Mouse (Mus musculus): ENCODE results near the gene Ralbp1.

Ralbp1 gene

DNA sequence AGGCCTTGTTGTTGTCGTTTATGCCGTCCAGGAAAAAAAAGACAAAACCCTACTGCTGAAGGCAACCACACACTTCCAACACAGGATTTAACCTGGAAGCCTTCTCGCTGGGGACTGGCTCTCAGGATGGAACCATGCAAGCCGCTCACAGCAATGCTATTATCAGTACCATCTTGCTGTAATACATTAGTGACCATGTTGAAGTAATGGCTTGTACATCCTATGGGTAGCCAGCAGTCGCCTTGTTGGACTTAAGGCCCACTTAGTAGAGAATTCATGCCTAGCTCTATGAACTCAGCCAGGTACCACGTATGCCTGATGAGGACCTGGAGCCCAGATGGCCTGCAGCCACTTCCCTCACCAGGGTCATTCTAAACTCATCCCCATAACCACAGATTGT is 40.2 kb downstream of the Ralbp1 start:
- peak; percentile 80 for DNase-seq

DNA sequence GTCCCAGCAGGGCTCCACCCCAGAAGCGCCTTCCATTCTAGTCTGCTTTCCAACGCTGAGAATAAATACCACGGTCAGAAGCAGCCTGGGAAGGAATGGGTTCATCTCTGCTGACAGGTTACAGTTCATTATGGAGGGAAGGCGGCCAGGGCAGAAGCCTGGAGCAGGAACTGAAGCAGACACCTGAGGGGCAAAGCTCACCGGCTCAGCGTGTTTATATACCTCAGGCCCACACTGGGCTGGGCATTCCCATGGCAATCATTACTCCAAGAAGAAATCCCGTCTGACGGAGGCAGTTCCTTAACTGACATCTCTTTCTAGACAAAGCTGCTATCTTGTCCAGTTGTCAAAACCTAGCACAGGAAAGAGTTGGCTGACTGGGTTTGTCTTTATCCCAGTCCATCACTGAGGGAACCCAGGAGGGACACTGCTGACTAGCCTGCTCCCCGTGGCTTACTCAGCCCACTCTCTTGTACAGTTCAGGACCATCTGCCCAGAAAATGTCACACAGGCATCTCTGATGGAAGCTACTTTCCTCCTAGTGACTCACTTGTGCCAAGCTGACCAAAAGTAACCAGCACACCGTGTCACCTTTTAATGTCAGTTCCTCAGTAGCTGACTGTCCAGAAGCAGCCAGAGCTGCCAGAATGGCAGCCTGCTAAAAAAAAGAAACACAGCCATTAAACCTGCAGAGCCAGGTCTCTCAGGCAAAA is 42.8 kb downstream of the Ralbp1 start:
- DNase-seq: peak; percentile 82

DNA sequence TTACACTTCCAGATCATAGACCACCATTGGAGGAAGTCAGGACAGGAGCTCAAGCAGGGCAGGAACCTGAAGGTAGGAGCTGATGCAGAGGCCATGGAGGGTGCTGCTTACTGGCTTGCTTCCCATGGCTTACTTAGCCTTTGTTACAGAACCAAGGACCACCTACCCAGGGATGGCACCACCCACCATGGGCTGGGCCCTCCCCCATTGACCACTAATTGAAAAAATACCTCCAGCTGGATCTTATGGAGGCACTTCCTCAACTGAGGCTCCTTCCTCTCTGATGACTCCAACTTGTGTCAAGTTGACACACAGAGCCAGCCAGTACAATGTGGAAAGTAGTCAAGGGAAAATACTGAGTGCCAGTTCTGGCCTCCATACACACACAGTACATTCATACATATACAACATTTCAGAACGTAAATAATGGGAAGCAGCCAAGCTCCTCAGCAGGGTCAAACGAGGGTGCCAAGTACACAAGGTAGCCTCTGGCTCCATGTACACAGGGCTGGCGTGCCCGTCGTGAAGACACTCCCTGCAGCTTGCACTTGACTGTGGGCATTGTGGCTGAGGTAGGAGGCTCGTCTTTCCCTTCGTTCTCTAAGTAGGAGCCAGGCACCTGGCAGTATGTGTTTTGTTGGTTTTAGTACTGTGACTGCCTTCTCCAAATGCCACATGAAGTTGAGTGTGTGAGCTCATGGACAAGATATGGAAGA is 45.9 kb downstream of the Ralbp1 start:
- no peak for DNase-seq

DNA sequence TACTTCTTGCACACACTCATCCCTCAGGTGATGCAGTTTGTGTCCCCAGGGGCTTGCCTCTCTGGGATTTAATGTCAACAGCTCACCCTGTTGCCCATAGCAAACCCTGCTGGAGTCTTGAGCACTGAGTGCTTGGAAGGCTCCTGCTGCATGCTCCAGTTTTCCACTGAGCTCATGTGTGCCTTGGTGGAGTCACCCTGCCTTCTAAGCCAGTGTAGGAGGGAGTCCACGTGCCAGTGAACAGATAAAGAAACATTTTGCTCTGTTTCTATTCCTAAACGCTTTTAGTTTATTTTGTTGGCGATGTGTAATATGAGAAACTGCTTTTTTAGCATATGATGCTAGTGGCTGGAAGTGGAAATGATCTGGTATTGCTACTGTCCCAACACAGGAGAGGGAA is 48.9 kb downstream of the Ralbp1 start:
- DNase-seq: peak; percentile 68

DNA sequence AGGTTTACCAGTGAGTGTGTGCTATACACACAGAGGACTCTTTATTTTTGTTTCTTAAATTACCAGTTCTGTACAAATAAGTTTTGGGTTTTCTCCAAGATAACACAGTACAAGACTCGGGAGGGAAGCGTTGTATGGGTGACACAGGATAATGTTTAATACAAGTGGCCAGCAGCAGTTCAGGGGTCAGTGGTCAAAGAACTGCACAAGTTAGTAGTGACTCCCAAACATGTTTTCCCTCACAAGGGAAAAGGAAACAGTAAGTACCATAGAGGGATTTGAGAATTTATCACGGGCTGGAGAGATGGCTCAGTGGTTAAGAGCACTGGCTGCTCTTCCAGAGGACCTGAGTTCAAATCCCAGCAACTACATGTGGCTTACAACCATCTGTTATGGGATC is 51.7 kb downstream of the Ralbp1 start:
- no peak for DNase-seq

DNA sequence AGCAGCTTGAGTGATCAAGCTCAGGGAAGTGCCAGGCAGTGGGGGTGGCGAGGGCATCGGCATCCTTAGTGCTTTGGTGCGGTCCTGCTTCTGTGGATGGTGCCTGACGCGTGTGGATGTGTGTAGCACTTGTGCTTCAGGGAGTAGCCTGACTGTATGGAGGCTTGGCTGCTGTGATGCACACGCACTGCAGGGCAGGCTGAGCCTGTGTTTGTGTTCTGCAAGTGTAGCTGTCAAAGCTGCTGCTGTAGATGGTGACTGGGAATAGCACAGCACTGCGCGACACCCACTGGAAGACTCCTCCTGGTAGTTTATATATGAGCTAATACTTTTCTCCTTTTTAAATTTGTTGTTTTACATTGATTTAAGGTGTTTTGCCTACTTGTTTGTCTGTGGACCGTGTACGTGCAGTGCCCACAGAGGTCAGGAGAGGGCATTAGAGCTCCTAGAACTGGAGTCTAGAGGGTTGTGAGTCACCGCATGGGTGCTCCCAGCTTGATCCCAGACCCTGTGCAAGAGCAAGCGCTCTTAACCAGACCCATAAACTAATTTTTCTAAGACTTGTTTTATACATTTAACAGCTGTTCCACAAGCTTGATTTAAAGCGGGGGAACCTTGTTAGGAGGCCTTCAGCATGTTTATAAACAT is 55.3 kb downstream of the Ralbp1 start:
- DNase-seq: no peak

DNA sequence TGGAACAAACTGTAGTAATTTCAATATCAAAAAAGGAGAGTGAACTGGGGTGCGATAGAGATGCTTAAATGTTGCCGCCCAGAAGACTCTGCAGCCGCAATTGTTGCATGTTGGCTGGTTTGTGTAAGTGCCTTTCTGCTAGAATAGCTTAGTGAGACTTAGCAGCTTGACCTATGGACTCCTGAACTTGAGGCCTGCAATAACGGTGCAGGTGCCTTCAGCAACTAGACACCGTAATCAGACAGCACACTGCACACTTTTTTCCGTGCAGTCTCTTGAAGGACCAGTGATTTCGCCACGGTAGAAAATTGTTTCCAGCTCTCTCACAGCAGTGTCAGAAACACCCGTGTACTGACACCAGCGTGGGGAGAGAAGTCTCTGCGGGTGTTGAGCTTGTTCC is 56.6 kb downstream of the Ralbp1 start:
- no peak for DNase-seq

DNA sequence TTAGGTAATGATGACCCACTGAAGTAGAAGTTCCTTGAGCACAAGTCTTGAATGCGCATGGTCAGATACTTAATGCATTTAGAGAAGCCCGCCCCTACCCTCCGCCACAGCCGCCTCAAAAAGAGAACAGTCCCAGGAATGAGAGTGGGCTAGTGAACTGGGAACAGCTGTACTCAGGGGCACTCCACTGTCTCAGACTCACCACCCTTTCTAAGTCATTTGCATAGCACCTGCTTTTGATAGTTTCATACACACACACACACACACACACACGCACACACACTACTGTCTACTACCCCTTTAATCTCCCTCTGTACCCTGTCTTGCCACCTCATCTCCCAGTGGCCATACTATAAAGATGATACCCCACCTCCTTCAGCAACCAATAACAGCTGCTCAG is 57.7 kb downstream of the Ralbp1 start:
- no peak for DNase-seq

DNA sequence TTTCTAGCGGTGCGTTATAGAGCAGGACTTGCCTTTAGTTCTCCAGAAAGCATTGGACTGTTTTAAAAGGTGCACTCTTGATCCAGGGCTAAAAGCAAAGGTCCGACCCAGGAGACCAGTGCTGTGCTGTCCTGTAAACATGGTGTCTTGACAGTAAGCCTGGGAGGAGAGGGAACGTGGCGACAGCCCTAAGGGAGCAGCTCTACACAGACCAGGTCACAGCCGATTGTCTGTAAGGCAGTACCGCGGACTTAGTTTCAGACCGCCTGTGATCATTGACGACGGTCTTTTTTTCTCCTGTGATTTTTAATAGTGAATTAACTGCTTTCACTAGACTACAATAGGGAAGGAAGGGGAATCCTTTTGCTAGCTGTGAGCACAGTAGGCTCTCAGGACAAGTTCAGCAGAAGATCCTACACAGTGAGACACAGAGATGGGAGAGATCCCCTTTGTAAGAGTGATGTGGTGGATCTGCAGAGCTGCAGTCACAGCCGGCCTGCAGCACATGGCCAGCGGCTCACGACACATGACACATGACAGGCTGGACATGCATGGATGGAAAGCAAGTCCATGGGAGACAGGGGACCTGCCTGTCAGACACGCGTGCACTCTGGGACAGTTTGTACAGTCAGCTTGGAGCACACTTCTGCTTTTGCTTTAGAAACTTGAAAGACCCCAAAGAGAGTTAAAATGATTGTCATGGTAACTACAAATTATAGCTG is 58.3 kb downstream of the Ralbp1 start:
- DNase-seq: no peak

DNA sequence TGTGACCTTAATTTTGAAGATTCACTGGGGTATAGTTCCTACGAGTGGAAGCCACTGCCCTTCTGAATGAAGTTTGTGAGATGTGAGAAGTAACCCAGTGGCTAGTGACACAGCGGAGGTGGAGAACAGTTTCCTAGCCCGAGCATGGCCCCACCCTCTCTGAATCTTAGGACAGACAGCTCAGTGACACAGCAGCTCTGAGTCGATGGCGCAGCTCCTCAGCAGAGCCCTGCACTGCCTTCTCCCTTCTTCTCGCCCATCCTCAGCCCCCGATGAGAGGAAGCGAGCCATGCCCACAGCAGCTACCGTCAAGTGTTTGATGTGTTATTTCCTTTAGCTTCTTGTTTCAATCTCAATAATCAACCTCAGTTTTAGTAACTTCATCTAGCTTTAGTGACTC is 59.3 kb downstream of the Ralbp1 start:
- no peak for DNase-seq

DNA sequence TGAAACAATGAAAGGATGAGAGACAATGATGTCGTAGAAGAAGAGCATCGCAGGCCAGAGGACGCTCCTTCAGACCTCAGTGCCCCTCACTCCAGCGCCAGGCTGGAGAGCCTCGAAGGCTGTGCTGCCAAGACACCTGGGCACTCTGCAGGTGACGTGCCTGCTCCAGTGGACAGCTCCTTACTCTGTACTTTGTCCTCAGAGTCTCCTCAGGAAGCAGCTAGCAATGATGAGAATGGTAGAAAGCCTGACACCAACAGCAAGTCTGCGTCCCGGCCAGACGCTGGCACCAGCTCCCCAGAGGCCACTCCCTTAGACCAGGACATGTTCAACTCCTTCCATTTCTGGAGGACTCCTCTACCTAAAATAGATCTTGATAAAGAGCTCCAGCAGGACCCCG is 61.4 kb downstream of the Ralbp1 start:
- DNase-seq: no peak

DNA sequence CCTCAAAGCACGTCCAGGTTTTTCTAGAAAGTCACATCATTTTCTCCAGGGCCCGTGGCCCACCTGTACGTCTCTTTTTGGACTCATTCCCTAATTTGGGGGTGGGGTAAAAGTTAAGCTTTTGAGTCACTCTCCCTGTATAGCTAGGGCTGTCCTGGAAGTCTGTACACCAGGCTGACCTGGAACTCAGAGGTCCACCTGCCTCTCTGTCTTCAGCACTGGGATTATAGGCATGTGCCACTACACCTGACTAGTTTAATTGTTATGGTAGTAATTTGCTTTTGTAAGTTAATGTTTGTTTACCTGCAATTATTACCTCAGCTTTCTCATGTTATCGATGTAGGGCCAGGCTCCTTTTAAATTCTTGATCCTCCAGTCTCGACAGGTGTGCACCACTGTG is 63.2 kb downstream of the Ralbp1 start:
- DNase-seq: no peak

DNA sequence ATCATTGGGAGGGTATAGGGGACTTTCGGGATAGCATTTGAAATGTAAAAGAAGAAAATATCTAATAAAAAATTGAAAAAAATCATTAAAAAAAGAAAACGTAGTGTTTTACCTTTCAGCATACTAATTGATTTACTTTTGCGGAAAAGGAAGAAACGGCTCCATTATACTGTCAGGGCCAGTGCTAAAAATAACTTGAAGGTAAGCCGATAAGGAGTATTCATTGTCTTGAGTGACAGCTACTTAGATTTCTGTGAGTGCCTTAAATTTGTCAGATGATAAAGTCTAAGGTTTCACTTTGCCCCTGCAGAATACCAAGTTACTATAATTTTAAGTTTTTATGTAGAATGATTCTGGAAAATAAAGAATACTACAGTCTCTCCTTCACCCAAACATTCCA is 65.4 kb downstream of the Ralbp1 start:
- DNase-seq: no peak

DNA sequence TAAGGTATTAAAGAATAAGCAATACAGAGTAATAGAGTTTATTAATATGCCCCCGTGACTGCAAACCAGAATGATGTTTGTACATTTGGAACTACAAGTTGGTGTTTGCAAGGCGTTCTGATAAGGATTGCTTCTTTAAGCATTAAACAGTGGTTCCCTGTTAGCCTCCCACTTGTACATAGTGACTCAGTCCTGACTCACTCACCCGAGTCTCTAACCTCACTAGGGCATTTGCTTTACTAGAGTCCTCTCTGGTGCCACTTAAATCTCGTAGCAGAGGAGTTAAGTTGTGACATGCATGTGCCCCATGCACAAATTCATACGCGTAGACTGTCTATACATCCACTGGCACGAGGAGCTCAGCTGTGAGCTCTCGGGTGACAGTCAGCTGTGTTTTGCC is 71.8 kb downstream of the Ralbp1 start:
- peak; percentile 68 for DNase-seq

DNA sequence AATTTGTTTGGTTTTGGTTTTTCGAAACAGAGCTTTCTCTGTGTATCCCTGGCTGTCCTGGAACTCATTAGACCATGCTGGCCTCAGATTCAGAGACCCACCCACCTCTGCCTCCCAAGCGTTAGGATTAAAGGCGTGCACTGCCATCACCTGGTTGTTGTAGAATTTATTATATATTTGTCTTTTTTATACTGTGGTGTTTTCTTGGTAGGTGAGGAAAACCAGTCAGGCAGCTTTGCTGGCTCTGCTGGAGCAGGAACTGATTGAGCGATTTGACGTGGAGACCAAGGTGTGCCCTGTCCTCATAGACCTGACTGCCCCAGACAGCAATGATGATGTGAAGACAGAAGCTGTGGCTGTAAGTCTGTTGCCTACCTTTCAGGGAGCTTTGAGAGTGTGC is 74.6 kb downstream of the Ralbp1 start:
- peak; percentile 52 for DNase-seq

DNA sequence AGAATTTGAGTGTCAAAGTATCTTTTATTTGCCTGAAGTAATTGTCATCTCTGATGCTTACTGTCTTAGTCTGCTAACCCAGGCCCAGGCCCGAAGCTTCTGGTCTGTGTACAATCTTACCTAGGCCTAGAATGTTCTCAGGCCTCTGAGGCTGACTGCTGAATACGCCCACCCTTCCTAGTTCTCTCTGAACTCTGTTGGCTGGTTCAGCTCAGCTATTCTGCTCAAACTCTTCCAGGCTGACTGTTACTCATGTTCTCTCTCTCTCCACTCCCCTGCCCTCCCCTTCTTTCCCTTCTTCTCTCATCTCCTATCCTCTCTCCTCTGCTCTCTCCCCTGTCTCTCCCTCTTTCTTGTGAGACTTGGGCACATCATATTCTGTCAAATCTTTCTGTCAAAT is 79.2 kb downstream of the Ralbp1 start:
- DNase-seq: peak; percentile 50

DNA sequence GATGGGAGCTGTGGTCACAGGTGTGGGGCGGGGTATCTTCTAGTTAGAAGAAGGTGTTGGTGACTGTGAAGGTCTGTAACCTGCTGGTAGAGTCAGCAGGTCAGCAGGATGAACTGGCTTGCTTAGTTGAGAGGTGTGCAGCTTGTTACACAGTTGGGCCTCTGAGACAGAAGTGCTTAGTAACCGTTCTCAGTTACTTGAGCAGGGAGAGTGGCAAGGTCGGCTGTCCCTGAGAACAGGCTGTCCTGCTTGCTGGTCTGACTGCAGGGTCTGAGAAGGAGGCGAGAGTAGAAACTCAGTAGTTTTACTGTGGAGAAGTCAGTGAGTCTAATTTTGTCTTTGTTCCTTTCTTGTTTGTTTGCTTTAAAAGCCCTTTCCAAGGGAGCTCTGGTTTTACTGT is 79.6 kb downstream of the Ralbp1 start:
- peak; percentile 74 for DNase-seq

DNA sequence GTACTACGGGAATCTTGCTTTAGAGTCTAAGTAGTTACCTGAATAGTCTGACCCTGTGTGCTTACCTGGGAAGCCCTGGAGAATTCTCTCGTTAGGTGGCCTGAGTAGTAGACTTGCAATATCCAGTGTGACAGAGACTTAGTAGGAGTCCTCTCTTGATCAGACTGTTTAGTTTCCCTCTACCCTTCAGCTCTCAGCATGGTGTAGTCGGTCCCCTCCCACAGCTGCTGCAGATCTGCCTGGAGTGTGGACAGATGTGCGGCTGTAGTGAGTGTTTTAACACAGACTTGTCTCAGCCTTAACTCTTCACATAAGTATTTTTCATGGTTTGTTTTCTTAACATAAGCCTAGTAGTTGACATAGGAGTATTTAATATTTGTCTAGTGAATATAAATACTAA is 83.6 kb downstream of the Ralbp1 start:
- DNase-seq: peak; percentile 82

DNA sequence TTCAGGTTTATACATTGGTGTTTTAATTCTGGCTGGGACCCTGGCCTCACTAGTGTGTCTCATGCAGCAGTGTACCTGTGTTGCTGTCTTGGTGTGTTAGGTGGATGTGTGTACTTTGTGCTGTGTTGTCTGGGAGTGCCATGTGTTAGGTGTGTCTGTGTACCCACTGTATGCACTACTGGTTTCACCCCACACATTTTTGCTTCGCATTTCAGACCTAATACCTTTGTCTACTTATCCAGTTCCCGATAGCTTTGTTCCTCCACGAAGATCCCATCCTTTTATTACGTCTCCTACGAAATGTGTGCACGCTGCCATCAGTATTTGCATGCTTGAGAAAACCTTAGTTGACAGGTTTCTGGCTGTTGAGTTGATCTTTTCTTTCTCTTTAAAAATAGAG is 85.1 kb downstream of the Ralbp1 start:
- DNase-seq: peak; percentile 52

DNA sequence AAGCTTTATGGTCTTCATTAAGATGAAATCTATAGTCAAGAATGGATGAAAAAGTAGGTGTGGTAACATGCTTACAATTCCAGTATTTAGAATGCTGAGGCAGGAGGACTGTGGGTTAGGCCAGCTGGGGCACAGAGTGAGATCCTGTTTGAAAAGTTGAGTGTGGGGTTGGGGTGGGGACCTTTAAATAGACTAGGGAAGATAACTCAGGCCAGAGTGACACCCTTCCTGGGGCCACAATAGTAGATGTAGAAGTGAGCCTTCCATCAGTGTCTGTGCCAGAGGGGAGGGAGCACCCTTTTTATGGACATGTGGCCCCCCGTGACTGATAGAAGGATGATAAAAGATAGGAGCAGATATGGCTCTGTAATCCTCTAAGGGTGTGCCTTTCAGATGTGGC is 86.2 kb downstream of the Ralbp1 start:
- DNase-seq: peak; percentile 83

DNA sequence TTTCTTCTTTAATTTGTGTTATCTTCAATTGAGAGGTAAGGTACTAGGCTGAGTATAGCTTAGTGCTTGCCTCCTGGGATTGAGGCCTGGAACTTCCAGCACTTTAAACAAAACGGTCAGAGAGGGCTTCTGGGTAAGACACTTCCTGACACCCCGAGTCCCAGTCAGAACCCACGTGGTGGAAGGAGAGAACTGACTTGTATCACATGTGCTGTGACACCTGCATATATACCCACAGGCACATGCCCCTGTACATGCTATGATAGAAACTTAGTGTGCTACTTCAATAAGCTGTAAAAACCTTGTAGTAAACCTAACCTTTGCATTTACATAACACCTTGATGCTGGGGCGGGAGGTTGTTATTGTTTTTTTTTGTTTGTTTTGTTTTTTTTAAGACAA is 87.2 kb downstream of the Ralbp1 start:
- DNase-seq: peak; percentile 69
